Mouse (Mus musculus): ENCODE measurements around the gene Mtus2.

DNA sequence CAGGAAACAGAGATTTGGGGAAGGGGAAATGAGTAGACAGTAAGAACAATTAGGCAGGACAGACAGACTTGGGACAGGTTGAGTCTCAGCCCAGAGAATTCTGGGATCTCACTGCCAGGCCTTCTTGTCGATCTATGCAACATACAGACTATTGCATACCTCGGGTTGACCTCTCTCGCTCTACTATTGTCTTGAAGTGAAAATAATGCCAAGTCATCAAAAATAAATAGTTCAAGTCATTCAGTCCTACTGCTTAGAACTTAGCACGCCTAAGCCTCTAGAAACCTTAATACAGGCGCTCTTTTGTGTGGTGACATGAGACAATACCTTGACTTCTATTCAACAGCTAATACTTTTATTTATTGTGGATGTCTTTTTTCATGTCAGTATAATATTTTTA lies 265.8 kb downstream of the Mtus2 start:
- TF ChIP-seq RAD21 (IDR thresholded peaks at IDR 0.05; ENCODE audit: low read depth, low read length) (no peak), POLR2A (IDR thresholded peaks at IDR 0.05; ENCODE audit: control insufficient read depth in 1 of 2, insufficient read depth in 1 of 2, low read depth in 1 of 2, low read length in 2 of 2, poor library complexity in 1 of 2) (no peak), ZNF384 (IDR thresholded peaks at IDR 0.05; ENCODE audit: low read depth, low read length) (no peak), CTCF (IDR thresholded peaks at IDR 0.05 in 2 of 3, conservative IDR thresholded peaks at IDR 0.05 in 1 of 3; ENCODE audit: control insufficient read depth in 1 of 3, insufficient read depth in 1 of 3, low read depth in 2 of 3, low read length in 3 of 3, poor library complexity in 1 of 3, severe bottlenecking in 1 of 3) (no peak), MAFK (IDR thresholded peaks at IDR 0.05; ENCODE audit: borderline replicate concordance, low read depth, low read length) (peak; percentile 65; the same call in 1 of the 2 replicates), GATA1 (IDR thresholded peaks at IDR 0.05; ENCODE audit: low read depth, low read length) (no peak), TBP (IDR thresholded peaks at IDR 0.05; ENCODE audit: low read depth, low read length) (no peak), MEF2A (IDR thresholded peaks at IDR 0.05; ENCODE audit: extremely low read depth, insufficient replicate concordance, low read depth, low read length, poor library complexity, severe bottlenecking) (no peak), ELF1 (IDR thresholded peaks at IDR 0.05; ENCODE audit: low read depth, low read length) (no peak), KAT2A (conservative IDR thresholded peaks at IDR 0.05; ENCODE audit: low read depth, low read length) (no peak)
